Mouse (Mus musculus) forebrain, embryonic 15.5 days (tissue): ENCODE results near the gene Stk40. TPM values are rescaled to one million over a fixed set of nuclear protein-coding genes. Genes with fewer than 3 reads are reported as not detected.

Source experiments
- polyA plus RNA-seq: library from polyadenylated mRNA; unstranded; fragments of >200 nt; fragmentation: Nextera tagmentation; extraction: Ambion mirVana; gene quantifications from 2 replicates; pipeline ENCODE4 v1.2.1, GENCODE M21; 2015

Stk40 gene
- polyA plus RNA-seq, 1 experiment from 2014 or later, result 35.4 TPM

Other genes with a start within 250 kb of the Stk40 start
- 0.47 and 0.48 TPM in 2 replicates for gene Csf3r, start 79.4 kb upstream of the Stk40 start, polyA plus RNA-seq
- 113 TPM in 2 replicates for gene Mrps15, start 57.0 kb upstream of the Stk40 start, polyA plus RNA-seq
- gene Oscp1, start 45.4 kb upstream of the Stk40 start, polyA plus RNA-seq, result 35.3 TPM in 2 replicates
- 58.9 and 63.8 TPM in 2 replicates for gene Lsm10, start 7.3 kb upstream of the Stk40 start, polyA plus RNA-seq
- 9.2 and 10.1 TPM in 2 replicates for gene Eva1b, start 43.8 kb downstream of the Stk40 start, polyA plus RNA-seq
- 0.86 and 0.88 TPM in 2 replicates for gene Sh3d21, start 59.5 kb downstream of the Stk40 start, polyA plus RNA-seq
- gene Thrap3, start 98.8 kb downstream of the Stk40 start, polyA plus RNA-seq, result 179 and 185 TPM in 2 replicates
- 76.8 and 79.6 TPM in 2 replicates for gene Map7d1, start 152.4 kb downstream of the Stk40 start, polyA plus RNA-seq
- 175 and 182 TPM in 2 replicates for gene Trappc3, start 158.4 kb downstream of the Stk40 start, polyA plus RNA-seq
- gene Col8a2, start 182.8 kb downstream of the Stk40 start, polyA plus RNA-seq, result 2.0 and 3.0 TPM in 2 replicates
- gene Adprhl2, start 217.7 kb downstream of the Stk40 start, polyA plus RNA-seq, result 81.9 and 85.3 TPM in 2 replicates
- 12.7 and 16.0 TPM in 2 replicates for gene Tekt2, start 221.7 kb downstream of the Stk40 start, polyA plus RNA-seq